Mouse (Mus musculus) retina, embryonic 14.5 days (tissue): Measurements from ENCODE around the gene Vwa5b2.

ENCODE experiments used
- DNase-seq: peaks from one replicate; pipeline ENCODE4 v3.0.0-alpha.2; 2015; ENCODE audit warnings: low spot score

Gene Vwa5b2

GRCm38 (mm10) chr16:20589366-20589938 is at the start of gene Vwa5b2:
Vwa5b2 (plus strand) TSS chr16:20589471.
- DNase-seq, result no peak

- no peak for DNase-seq
Observed at GRCm38 (mm10) chr16:20539649-20540048, 49.6 kb upstream of the Vwa5b2 start.

DNA sequence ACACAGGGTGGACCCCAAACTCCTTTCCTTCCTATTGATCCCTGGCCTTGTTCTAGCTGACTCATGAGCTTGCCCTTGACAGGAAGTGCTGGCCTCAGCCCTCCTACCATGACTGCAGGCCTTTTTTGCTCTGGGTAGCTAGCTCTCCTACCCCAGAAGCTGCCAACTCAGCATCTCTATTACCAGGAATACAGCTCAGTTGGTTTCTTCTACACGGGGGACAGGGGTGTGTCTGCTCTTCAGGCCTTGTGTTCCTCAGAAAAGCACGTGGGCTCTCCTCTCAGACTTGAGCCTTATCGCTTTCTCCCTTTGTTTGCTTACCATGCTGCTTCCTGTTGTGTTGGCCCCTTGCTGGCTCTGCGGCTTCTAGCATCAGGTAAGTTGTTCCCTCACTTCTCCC is 48.8 kb upstream of the Vwa5b2 start:
- no peak for DNase-seq

DNA sequence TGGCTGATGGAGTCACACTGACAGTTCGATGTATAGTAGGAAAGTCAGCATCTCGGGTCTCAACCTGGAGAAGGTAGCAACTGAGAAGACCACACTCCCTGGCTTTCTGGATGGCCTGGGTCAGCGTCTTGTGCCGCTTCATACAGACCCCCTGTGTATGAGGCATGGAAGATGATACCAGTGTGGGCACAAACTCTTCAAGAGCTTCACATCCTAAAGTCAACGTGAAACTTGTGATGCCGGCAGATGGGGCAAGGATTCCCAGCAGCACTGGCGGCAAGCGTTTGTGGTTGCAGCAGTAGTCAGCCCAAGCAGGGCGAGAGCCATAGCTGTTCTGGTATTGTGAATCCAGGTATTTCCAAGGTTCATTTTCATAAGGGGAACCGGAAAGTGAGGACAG is 43.6 kb upstream of the Vwa5b2 start:
- DNase-seq, result no peak

DNA sequence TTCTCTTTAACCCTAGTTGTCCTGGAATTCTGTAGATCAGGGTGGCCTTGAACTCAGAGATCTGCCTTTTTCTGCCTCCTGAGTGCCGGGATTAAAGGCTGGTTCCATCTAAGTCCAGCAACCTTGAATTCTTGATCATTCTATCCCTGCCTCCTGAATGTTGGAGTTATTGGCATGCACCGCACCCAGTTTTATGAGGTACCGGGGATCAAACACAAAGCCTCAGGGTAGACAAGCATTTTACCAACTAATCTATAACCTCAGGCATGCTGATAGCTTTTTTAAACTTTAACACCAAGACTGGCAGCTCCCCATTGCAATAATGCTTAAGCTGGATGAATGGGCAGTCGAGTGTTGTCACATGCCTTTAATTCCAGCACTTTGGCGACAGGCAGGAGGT is 41.8 kb upstream of the Vwa5b2 start:
- DNase-seq, result no peak

DNA sequence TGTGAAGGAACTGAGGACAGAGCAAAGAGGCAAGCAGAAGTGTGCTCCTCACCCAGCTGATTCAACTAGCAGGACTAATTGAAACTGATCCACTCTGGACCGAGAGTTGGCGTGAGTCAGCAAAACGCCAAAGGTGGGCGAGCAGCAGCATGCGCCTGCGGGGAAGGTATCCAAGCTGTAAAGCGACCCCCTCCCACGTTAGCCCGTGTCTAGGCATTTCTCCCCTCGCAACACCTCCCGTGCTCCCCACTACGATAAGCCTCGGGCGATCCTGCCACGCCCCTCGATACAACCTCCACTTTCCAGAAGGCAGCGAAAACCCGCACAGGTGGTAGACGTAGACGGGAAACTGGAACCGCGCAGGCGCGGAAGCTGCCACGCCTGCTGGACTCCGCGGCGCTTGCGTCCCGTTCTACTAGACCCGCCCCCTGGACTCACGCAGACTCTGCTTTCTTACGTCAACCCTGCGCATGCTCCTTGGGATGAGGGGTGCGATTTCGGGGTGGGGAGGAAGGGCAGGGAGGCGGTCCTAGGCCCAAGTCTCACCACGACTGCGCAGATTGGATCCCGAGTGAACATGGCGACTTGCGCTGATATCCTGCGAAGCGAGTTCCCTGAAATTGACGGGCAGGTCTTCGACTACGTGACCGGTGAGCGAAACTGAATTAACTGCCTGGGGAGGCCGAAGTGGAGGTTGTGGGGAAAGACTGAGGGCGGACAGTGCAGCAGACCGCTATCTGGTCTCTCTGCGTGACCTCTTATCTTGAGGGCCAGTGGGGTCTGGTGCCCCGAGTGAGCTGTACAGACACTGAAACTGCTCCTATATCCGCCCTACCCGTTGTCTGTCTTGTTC is 40.9 kb upstream of the Vwa5b2 start, which contains the start of gene Abcf3:
Gene Abcf3, plus strand, starts transcription at position 482 of the 853 bp plus-strand sequence.
- peak; percentile 99 for DNase-seq

DNA sequence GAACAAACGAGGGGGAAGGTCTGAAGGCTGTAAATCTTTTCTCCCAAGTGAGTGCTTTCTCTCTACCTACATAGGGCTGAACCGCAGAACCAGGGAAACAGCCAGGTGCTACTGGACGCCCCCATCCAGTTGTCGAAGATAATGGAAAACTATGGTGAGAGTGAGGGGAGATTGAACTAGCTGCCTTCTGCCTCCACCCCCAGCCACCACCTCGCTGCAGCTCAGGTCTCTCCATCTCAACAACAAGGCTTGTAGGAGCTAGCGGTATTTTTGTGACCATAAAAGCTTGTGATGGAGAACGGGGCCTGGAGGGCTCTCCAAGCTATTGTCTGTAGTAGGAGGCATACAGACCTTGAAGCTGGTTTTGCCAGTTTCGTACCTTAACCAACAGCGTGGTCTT is 40.1 kb upstream of the Vwa5b2 start:
- no peak for DNase-seq

DNA sequence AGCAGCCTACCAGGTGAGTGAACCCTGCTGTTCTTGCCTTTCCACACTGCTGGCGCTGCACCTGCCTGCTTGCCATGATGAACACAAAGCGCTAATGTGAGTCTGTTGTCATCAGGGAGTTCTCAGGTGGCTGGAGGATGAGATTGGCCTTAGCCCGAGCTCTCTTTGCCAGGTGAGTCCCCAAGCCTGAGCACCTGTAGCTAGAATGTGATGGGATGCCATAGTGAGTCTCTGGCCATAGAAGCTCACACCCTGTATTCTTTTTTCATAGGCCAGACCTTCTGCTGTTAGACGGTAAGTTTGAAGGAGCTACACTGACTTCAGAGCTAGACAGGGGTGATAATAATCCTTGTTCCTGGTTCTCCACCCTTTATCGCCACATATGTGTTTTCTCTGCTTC is 37.6 kb upstream of the Vwa5b2 start:
- no peak for DNase-seq

GRCm38 (mm10) chr16:20552594-20552993 is 36.7 kb upstream of the Vwa5b2 start:
- no peak for DNase-seq

DNA sequence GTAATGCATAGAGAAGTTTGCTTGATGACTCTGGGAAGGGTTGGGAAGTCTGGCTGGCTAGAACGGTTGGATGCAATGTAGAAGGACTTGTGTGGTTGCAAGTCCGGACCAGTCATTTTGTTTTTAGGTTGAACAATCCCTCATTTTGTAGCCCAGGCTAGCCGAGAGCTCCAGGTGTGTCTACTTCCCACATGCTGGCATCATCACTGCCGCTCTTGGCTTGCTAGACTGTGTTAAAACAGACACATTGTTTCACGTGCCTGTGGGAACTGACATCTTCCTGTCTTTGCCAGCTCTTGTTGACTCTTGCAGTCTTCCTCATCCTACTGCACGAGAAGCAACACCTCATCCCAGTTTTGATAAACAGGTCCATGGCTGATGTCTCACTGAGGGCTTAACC is 34.3 kb upstream of the Vwa5b2 start:
- no peak for DNase-seq

- no peak for DNase-seq
Observed at GRCm38 (mm10) chr16:20557381-20557780, 31.9 kb upstream of the Vwa5b2 start.

GRCm38 (mm10) chr16:20565075-20565474 is 24.2 kb upstream of the Vwa5b2 start:
- no peak for DNase-seq

DNA sequence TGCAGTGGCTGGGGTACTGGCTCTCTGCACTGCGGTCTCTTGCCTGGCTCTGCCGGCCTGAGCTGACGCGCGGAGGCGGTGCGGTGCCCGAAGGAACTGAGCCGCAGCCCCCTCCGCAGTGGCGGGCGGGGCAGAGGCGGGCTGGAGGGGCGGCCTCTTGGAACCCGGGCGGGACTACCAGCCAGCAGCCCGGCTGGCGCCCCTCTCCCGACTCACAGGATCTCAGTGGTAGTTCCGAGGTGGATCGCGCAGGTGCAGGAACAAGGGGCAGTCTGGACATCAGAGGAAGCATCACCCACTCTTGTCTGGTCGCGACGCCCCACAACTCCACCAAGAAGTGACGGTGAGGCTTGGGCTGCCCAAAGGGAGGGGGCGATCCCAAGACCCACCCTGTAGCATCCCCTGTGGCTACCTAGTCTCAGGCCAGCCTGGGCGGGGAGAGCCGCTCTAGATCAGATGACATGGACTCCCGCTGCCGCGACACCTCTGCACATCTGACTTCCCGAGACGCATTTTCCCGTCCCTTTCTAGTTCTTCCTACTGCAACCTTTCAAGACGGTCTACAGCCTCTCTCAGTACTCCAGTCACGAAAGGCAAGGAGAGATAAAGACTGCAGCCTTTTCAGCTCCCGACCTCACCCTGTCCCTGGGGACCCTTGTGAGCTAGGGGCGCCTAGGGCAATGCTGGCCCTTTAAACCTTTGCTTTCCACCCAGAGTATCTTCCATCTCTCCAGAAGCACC is 838 bp downstream of the Vwa5b2 start:
- peak; percentile 66 for DNase-seq

DNA sequence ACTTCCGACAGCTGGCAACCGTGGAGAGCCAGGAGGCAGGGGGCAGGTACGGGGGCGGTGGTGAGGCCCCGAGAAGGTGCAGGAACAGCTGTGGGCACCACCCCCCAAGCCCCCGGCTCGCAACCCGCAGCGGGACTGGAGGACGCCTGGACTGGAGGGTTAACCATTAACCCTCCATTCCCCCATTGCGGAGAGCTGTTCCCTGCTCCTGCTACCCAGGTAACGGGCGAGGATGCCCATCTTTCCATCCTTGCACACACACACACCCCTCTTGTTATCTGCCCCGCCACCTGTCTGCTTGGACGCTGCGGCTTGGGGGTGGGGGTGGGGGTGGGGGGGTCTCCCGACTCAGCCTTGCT is 1.4 kb downstream of the Vwa5b2 start:
- no peak for DNase-seq

GRCm38 (mm10) chr16:20591076-20591705 is 1.9 kb downstream of the Vwa5b2 start:
- no peak for DNase-seq

- no peak for DNase-seq
Observed at GRCm38 (mm10) chr16:20595060-20595673, 5.9 kb downstream of the Vwa5b2 start.

DNA sequence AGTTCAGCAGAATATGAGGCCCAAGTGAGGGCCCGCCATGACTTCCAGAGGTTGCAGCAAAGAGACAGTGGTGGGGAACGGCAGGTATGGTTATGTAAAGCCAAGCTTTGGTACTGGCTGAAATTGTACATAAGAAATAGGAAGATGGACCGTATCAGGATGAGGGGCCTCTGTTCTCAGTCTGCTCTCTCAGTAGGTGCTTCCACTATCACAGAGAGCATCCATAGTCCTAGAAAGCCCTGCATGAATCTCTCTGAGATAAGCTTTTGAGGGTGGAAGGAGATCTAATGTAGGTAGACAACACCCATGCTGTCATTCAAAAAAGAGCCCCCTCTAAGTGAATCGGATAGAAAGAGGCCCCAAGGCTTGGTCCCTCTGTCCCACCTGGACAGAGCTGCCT is 6.5 kb downstream of the Vwa5b2 start:
- no peak for DNase-seq

- DNase-seq, result no peak
Observed at GRCm38 (mm10) chr16:20596687-20597441, 7.6 kb downstream of the Vwa5b2 start.

- DNase-seq, result no peak
Observed at GRCm38 (mm10) chr16:20600511-20600910, 11.2 kb downstream of the Vwa5b2 start.

- no peak for DNase-seq
Observed at GRCm38 (mm10) chr16:20604705-20605104, 15.4 kb downstream of the Vwa5b2 start.
